Comparison of ENCODE assay signal across 13 mouse cellular contexts in the genomic region with DNA sequence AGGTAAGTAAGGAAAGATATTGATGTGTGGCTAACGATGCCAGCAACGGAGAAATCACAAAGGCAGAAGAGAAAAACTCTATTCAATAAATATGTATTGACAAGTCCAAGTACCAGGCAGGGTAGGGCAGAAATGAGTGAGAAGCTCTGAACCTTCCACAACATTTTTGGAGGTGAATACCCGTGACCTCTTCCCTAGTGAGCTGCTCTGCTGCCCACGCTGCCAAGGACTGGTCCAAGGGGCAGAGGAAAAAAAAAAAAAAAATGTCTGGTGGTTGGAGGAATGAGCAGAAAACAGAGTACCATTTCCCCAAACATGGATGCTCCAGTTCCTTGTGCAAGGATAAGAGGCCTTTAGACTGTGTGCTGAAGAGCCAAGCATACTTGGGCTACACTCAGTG.
"Had no signal": no experiment of that assay in that cellular context is flagged by ENCODE, and none has a peak within 500 bp of the region (broad histone marks: within the 10 kb centered on the region; RNA-seq: fewer than 3 reads in every experiment).

No protein-coding gene starts in this region.

- H3K27ac ChIP-seq: limb, embryonic 15.5 days; liver, embryonic 14.5 days; midbrain, embryonic 12.5 days; neural tube, embryonic 13.5 days; stomach, embryonic 15.5 days had no signal

- H3K27me3 ChIP-seq: limb, embryonic 15.5 days; midbrain, embryonic 12.5 days; neural tube, embryonic 13.5 days; stomach, embryonic 15.5 days had no signal

- H3K4me2 ChIP-seq: limb, embryonic 15.5 days; midbrain, embryonic 12.5 days; neural tube, embryonic 13.5 days; stomach, embryonic 15.5 days had no signal

- ATAC-seq: inflammation-experienced regulatory T-cells, adult 6 months; intestine, postnatal 0 days; midbrain, embryonic 16.5 days had no signal

- DNase-seq: layer of hippocampus, adult 9-11 months; layer of hippocampus, postnatal 36 days; lung, adult 18-20 months; right cerebral cortex, postnatal 14 days; thymus, postnatal 4 days had no signal

- H3K9ac ChIP-seq: limb, embryonic 15.5 days; liver, embryonic 14.5 days; midbrain, embryonic 12.5 days; neural tube, embryonic 13.5 days; stomach, embryonic 15.5 days had no signal

- H3K4me3 ChIP-seq: limb, embryonic 15.5 days; midbrain, embryonic 12.5 days; neural tube, embryonic 13.5 days; stomach, embryonic 15.5 days had no signal

- H3K36me3 ChIP-seq: limb, embryonic 15.5 days; midbrain, embryonic 12.5 days; neural tube, embryonic 13.5 days; stomach, embryonic 15.5 days had no signal

- H3K9me3 ChIP-seq: limb, embryonic 15.5 days; midbrain, embryonic 12.5 days; neural tube, embryonic 13.5 days; stomach, embryonic 15.5 days had no signal
